Mouse (Mus musculus) liver, embryonic 14.5 days (tissue): ENCODE data around the gene Pacsin2. TPM values are rescaled to one million over a fixed set of nuclear protein-coding genes. Genes with fewer than 3 reads are reported as not detected.
A peak's percentile ranks its signal among the peaks of the same experiment; 100 is the strongest.

Experiments used
- ATAC-seq: fragments of 200-750 bp; cut with Nextera tagmentation; 2 replicates; pipeline ENCODE4 v1.8.0; 2017; ENCODE audit warnings: moderate number of reproducible peaks, mild to moderate bottlenecking, moderate library complexity; ENCODE audit not compliant: insufficient read depth
- DNase-seq, 3 experiments: peaks; one replicate each; pipeline ENCODE4 v3.0.0-alpha.2; 2012 to 2013; ENCODE audit warnings: low read depth in 3 of 3, low spot score in 3 of 3
- H3K27ac ChIP-seq: fragments of 300-500 bp; sonication (generic); 2 replicates; pipeline ENCODE4 v1.5.1; 2014; ENCODE audit warnings: moderate library complexity, mild to moderate bottlenecking, control low read depth, inconsistent platforms
- H3K27me3 ChIP-seq: fragments of 300-500 bp; sonication (generic); 2 replicates; pipeline ENCODE4 v1.6.1; 2014; ENCODE audit warnings: mild to moderate bottlenecking, low read length, moderate library complexity; ENCODE audit not compliant: control insufficient read depth, insufficient read depth
- H3K36me3 ChIP-seq: fragments of 300-500 bp; sonication (generic); replicated peaks from 2 replicates; pipeline ENCODE4 v1.6.1; 2014; ENCODE audit warnings: low read depth; ENCODE audit not compliant: control insufficient read depth, insufficient read depth
- H3K4me1 ChIP-seq, 2 experiments: fragments of 200-500 bp in 1 of 2; fragments of 300-500 bp in 1 of 2; sonication (generic) in 1 of 2; replicated peaks; 2 replicates each; pipeline ENCODE4 v1.6.1; 2012 to 2014; ENCODE audit warnings: antibody characterized with exemption in 1 of 2, inconsistent platforms in 1 of 2, low read length in 1 of 2; ENCODE audit not compliant: control insufficient read depth in 2 of 2, insufficient read depth in 2 of 2
- H3K4me2 ChIP-seq: fragments of 300-500 bp; sonication (generic); 2 replicates; pipeline ENCODE4 v1.6.1; 2014; ENCODE audit warnings: low read depth, mild to moderate bottlenecking, control low read depth, moderate library complexity
- H3K4me3 ChIP-seq, 2 experiments: fragments of 200-500 bp in 1 of 2; fragments of 300-500 bp in 1 of 2; sonication (generic) in 1 of 2; 2 replicates each; pipeline ENCODE4 v1.5.1; 2012 to 2014; ENCODE audit warnings: low read depth in 2 of 2, low read length in 2 of 2, mild to moderate bottlenecking in 2 of 2, control low read depth in 1 of 2, inconsistent platforms in 1 of 2, moderate library complexity in 1 of 2; ENCODE audit not compliant: insufficient read depth in 1 of 2
- H3K9ac ChIP-seq: fragments of 300-500 bp; sonication (generic); replicated peaks from 2 replicates; pipeline ENCODE4 v1.6.1; 2014; ENCODE audit warnings: mild to moderate bottlenecking, control low read depth, moderate library complexity
- H3K9me3 ChIP-seq: fragments of 300-500 bp; sonication (generic); 2 replicates; pipeline ENCODE4 v1.6.1; 2016; ENCODE audit warnings: low read length, mixed read lengths; ENCODE audit not compliant: control insufficient read depth
- CTCF ChIP-seq: IDR thresholded peaks from 2 replicates; pipeline ENCODE4 v1.5.1; 2016; ENCODE audit warnings: antibody characterized with exemption, low read depth, control low read depth
- EP300 ChIP-seq: IDR thresholded peaks from 2 replicates; pipeline ENCODE4 v1.6.1; 2016; ENCODE audit warnings: antibody characterized with exemption, low read depth
- WGBS: fragments of 180-500 bp; shearing (Covaris S2); extraction: QIAGEN DNeasy Blood & Tissue Kit; methylation state at CpG from one replicate; pipeline ENCODE4 v1.1.7; 2014; ENCODE audit not compliant: insufficient replicate concordance; 5-methylcytosine and 5-hydroxymethylcytosine counted together
- polyA plus RNA-seq, 2 experiments: library from polyadenylated mRNA; depleted of rRNA in 1 of 2; stranded (reverse) in 1 of 2; unstranded in 1 of 2; fragments of >200 nt; fragmentation: Nextera tagmentation in 1 of 2; extraction: Ambion mirVana in 1 of 2; gene quantifications; 2 replicates each; pipeline versions ENCODE4 v1.2.1 to v1.2.3; 2012 to 2014

Pacsin2 gene
- polyA plus RNA-seq, 2 experiments, result 32.8 to 39.7 TPM

DNA sequence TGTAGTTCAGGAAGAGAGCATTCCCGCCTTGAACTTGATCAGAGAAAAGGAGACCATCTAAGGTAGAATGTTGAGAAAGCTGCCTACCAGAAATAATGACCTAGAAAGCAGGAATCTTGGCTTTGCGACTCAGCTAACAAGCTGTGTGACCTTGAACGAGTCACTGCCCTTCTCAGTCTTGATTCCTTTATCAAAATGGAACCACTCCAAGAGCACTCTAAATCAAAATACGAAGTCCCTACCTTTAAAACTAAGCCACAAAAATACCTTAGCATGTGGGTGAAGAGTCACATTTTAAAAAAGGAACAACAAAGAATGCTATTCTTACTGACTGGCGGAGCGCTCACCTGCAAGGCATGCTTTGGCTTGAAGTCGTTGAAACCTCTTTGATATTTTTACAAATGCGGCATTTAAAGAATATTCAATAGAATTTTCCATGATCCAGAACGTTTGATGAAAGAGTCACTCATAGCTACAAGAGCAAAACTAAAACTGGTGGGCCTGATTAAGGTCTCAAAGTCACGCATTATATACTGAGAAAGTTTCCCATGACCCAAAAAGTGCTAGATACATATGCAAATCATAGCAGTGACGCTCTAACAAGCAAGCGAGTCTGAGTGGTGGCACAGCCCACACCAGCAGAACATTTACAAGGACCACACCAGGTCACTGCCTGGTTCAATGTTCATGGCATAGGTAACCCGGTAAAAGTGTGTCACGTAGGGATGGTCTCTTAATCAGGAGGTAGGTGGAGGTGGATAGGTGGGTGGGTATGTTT lies 33.2 kb downstream of the Pacsin2 start:
- H3K36me3 ChIP-seq, result no peaks in the 10 kb centered on the region
- TF ChIP-seq CTCF (no peak), EP300 (no peak)
- no peaks in the 10 kb centered on the region for H3K27me3 ChIP-seq
- no peaks in the 10 kb centered on the region for H3K9me3 ChIP-seq
- H3K9ac ChIP-seq, result peak overlapping the region; percentile 84
- H3K4me2 ChIP-seq, result peak overlapping the region; percentile 70
- WGBS, result 70% methylated on average over 14 of the region's 14 CpGs
- DNase-seq, result no peak
- H3K4me3 ChIP-seq, result peak overlapping the region; percentile 50 to 65
- no peak for ATAC-seq
- H3K4me1 ChIP-seq, result peaks cover 63 to 82% of the 10 kb centered on the region in 2 experiments
- peak overlapping the region; percentile 93 for H3K27ac ChIP-seq

DNA sequence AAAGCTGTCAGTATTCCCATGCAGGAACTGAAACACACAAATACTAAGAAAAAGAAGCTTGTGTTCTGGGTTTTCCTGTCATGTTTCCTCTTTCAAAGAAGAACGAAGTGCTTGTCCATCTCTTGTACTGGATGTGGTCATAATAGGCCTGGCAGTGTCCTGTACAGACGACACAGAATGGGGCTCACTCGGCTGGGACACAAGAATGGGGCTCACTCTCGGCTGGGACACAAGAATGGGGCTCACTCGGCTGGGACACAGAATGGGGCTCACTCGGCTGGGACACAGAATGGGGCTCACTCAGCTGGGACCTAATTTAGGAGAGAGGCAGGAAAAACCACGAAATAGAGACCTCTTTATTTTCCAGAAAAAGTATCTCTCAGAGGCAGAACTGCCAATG lies 34.0 kb downstream of the Pacsin2 start:
- H3K27ac ChIP-seq, result peak overlapping the region; percentile 60
- H3K9me3 ChIP-seq, result no peaks in the 10 kb centered on the region
- H3K9ac ChIP-seq, result peak overlapping the region; percentile 46
- whole genome bisulfite sequencing, result 49% methylated on average over 7 of the region's 7 CpGs
- H3K4me2 ChIP-seq, result peak overlapping the region; percentile 70
- TF ChIP-seq EP300 (no peak), CTCF (no peak)
- peaks cover 66 to 86% of the 10 kb centered on the region in 2 experiments for H3K4me1 ChIP-seq
- no peak for DNase-seq
- no peaks in the 10 kb centered on the region for H3K27me3 ChIP-seq
- no peak for ATAC-seq
- peak overlapping the region in 1 of 2 experiments; percentile 65; a peak in 2 of 4 replicates for H3K4me3 ChIP-seq
- H3K36me3 ChIP-seq, result no peaks in the 10 kb centered on the region

DNA sequence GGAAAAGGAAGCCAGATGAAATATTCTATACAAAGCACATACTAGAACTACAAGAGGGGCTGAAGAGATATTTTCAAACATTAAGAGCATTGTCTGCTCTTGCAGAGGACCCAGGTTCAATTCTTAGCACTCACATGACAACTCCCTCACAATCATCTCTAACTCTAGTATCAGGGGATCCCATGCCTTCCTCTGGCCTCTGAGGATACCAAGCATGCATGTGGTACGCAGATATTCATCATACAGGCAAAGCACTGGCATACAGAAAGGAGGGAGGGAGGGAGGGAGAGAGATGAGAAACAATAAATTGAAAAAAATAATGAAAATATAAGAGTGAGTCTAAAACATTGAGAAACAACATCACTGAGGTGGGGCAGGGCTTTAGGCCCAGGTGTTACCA lies 35.8 kb downstream of the Pacsin2 start:
- peak overlapping the region; percentile 74 for H3K27ac ChIP-seq
- no peaks in the 10 kb centered on the region for H3K27me3 ChIP-seq
- no peak overlapping the region for H3K9ac ChIP-seq
- H3K4me3 ChIP-seq, result no peak overlapping the region
- peaks cover 79 to 92% of the 10 kb centered on the region in 2 experiments for H3K4me1 ChIP-seq
- TF ChIP-seq CTCF, result no peak
- TF ChIP-seq EP300, result peak; percentile 75
- H3K4me2 ChIP-seq, result peak overlapping the region; percentile 70
- DNase-seq (peak in 1 of 3 experiments; percentile 56), ATAC-seq (no peak)
- H3K9me3 ChIP-seq, result no peaks in the 10 kb centered on the region
- no peaks in the 10 kb centered on the region; the same call in 1 of the 2 replicates for H3K36me3 ChIP-seq
- WGBS, result 32% methylated on average over 1 of the region's 1 CpGs

DNA sequence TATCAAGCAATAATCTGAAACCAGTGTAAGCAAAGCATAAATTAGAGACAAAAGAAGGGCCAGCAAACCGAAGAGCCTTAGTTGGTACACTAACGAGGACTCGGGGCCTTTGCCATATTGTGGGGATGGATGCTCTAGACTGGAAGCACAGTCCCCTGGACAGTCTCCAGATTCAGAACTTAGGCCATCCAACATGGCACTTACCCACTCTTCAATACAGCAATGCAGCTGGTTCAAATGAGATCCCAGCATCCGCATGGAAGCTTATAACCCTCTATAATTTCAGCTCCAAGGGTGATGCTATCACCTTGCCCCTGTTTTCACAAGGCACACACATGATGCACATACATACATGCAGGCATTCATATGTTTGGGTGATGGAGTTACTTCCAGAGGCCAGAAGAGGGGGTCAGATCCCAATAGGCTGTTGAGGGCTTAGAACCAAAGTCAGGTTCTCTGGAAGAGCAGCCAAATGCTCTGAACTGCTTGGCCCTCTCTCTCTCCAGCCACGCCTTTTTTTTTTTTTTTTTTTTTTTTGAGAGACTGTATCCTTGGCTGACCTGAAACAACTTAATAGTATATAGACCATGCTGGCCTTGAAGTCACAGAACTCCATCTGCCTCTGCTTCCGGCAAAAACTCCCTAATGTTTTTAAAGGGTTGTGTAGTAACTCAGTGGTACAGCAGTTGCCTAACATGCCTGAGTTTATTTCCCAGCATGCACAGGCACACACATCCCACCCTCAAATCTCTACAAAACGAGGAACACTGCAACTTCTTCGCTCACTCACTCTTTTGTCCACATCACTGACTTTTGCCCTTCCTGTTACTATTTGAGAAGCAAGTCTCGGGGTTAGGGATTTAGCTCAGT lies 36.9 kb downstream of the Pacsin2 start:
- Histone ChIP-seq H3K9me3 (no peaks in the 10 kb centered on the region), H3K4me2 (peak overlapping the region; percentile 70), H3K9ac (peak overlapping the region; percentile 27; the same call in 1 of the 2 replicates), H3K4me1 (peaks cover 81 to 93% of the 10 kb centered on the region in 2 experiments), H3K36me3 (no peaks in the 10 kb centered on the region; the same call in 1 of the 2 replicates), H3K4me3 (no peak overlapping the region), H3K27me3 (no peaks in the 10 kb centered on the region), H3K27ac (peak overlapping the region; percentile 48; the same call in 1 of the 2 replicates)
- 69% methylated on average over 8 of the region's 9 CpGs for WGBS
- ATAC-seq, result no peak
- TF ChIP-seq EP300 (no peak), CTCF (peak; percentile 48)
- no peak for DNase-seq
